Mouse (Mus musculus) embryonic fibroblast, embryonic 13.5 days (primary cell): ENCODE results near the gene Olfr132.

Experiments used
- CTCF ChIP-seq: IDR thresholded peaks from 2 replicates; pipeline ENCODE4 v1.5.1; 2011; ENCODE audit warnings: mild to moderate bottlenecking, control low read depth, low read length, moderate library complexity, borderline replicate concordance; ENCODE audit not compliant: insufficient read depth
- POLR2A ChIP-seq: IDR thresholded peaks from 2 replicates; pipeline ENCODE4 v1.6.1; 2011; ENCODE audit warnings: low read depth, mild to moderate bottlenecking, control low read depth, low read length, moderate library complexity

DNA sequence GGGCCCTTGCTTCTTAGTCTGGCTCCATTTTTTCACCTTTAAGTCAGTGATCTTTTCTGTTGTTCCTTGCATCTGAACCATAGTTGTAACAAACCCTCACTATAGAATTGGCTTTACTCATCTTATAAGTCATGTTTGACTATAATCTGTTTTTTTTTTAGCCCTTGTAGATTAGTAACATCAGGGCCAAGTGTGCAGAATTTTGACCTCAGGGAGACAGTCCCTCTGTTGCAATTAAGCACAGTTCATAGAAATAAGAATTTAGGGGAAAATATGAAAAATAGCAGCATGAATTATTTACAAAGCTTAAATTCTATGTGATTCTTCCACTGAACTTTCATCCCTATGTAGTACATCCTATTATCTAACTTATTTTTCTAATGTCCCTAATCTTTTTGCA lies 45.7 kb downstream of the Olfr132 start, which contains the start of gene Olfr131:
- no peak for TF ChIP-seq POLR2A
- no peak for TF ChIP-seq CTCF
